Mouse (Mus musculus) kidney, adult 18-20 months (tissue): ENCODE results near the gene Rap1a.

Source experiments
- DNase-seq: peaks from one replicate; pipeline ENCODE4 v3.0.0; 2021

Rap1a gene

DNA sequence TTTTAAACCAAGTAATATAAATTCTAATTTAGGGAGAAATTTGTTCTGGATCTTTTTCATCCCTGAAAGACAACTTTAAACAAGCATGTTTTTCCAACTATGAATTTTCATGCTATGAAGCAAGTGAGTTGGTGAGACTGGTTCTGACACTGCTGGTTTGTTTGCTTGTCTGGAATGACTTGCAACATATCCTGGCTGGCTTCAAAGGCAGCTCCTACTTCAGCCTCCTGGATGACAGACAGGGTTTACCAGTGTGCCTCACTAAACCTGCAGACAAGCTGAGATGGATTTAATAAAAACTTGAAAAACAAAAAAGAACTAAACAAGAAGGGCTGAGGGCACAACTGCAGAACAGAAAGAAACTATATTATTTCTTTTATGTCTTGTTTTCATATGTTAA, 43.0 kb downstream of the Rap1a start:
- DNase-seq: no peak

DNA sequence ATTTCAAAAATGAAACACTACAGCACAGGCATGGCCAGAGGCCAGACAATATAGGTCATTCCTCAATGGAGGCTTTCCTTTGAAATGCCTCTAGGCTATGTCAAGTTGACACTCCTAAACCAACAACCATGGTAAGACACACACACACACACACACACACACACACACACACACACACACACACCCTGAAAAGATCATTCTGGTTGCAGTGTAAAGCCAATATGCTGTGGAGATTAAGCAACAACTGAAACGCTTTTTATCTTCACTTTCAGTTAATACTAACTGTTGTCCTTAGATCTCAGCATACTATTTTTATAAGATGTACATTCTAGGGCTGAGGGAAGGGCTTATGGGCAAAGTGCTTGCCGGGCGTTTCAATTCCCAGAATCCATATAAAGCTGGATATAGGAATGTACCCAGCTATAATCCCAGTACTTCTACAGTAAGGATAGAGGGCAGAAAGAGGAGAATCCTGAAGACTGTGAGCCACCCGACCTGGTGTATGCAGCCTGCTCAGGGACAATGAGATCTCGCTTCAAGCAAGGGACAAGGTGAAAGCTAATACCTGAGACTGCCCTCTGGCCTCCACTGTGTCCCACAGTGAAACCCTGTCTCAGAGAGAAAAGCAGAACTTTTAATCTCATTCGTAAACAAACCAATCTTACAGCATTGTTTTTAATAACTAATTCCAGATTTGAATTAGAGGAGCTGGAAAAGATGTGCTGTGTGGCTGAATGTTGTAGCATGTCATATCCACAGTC, 43.6 kb downstream of the Rap1a start:
- DNase-seq: no peak

DNA sequence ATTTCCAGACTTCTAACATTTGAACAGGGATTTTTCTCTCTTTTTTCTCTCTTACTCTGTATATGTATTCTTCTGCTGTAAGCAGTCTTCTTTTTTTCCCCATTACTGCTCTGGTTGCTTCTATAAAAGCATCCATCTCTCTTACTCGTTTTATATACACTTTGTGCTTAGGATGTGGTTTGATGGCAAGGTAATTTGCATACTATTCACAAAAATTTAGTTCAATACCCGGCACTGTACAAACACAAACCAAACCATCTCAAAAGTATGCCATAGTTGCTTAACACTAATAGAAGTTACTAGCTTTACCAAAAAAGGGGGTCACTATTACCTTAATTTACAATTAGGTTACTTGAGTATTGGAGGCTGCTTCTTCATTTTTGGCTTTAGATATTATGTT, 44.6 kb downstream of the Rap1a start:
- DNase-seq: no peak

DNA sequence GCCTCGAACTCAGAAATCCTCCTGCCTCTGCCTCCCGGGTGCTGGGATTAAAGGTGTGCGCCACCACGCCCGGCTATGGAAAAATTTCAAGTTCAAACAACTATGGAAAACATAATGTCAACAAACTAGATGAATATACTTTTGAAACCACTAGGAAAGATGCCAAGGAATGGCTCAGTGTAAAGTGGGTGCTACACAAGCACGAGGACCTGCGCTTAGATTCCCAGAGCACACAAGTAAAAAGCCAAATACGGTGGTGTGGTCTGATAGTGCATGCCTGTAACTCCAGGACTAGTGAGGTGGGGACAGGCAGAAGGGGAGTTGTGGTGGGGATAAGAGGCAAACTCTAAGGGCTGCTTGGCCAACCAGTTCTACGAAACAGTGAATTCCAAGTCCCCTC, 46.0 kb downstream of the Rap1a start:
- DNase-seq: no peak

DNA sequence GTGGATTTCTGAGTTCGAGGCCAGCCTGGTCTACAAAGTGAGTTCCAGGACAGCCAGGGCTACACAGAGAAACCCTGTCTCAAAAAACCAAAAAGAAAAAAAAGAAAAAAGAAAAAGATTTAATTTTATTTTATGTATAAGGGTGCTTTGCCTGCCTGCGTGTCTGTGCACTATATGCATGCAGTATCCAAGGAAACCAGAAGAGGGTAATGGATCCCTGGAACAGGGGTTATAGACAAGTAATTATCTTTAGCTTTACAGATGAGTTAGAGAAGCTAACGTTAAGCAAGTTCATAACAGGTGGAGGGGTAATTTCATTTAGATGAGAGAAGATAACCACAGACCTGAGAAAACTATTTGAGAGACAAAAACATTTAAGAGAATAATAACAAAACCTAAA, 47.0 kb downstream of the Rap1a start:
- DNase-seq: no peak

DNA sequence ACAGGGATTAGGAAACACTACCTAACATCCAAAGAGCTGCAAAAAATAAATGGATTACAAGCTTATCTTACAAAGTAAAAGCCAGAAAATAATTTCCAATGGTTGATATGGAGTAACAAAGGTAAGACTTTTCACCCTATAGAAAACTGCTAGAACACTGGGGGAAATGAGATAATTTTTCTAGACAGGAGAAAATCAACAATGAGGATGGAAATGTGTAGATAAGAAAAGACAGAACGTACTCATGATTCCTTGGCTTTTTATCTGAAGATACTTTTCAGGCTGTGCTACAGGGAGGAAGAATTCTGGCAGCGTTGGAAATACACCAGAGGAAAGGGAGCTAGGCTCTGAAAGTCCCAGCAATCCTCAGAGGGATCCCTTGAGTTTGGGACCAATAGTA, 50.3 kb downstream of the Rap1a start:
- DNase-seq: no peak

DNA sequence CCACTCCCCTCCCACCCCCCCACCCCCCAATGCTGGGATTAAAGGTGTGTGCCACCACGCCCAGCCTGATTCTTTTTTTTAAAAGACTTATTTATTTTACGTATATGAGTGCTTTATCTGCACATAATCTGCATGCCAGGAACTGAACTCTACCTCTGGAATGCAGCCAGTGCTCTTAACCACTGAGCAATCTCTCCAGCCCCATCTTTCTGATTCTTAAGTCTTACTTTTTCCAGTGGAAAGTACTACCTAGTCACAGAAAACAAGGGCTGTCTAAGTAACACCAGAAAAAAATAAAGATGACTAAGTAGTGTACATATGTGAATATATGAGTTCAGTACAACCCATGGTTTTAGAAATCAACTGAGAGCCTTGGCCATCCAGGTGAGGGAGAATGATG, 54.6 kb downstream of the Rap1a start:
- DNase-seq: no peak

DNA sequence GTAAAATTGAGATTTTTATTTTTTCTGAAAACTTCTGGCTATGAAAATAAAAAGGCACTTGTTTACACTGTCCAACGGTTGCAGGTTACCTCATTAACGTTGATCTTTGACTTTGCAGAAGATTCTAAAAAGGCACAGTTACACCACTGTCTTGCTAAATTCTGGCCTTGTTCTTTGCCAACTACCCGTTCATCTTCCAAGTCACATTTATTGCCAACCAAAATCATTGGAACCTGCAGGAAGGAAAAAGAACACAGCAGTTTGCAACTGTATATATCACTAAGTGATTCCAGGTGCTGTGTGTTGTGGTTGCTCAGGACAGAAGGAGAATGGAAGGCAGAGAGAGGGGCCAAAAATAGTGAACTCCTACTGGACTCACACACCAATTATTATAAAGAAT, 63.5 kb downstream of the Rap1a start:
- DNase-seq: no peak

DNA sequence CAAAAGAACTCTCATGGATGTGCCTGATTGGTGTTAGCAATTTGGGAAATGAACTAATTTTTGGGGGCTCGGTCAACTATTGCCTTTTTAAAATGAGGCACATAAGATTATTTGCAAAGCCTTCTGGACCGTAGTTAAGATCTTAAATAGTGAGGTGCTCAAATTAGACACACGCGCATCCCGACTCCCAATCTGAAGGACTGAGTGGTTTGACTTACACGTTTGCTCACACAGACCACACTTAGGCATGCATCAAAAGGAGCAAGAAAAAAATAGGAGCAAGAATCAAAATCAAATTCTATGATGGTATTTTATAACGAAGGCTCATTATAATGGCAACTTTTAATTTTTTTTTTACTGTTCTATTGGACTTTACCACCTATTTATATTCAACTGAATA, 64.1 kb downstream of the Rap1a start:
- DNase-seq: no peak

DNA sequence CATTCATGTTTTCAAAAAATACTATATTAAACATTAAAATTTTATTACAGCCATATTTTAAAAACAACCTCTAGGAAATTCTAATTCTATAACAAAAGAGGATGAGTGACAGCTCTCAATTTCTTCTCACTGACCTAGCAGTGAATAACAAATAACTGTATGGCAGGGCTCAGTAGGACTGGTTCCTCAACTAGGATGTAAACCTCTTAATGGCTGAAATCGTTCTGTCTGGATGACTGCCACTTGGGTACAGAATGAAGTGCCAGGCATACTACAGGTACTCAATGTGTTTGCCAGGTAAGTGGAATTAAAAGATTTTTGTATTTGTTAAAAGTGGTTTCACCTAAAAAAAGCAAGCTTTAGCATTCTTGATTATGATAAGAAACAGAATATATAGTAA, 65.0 kb downstream of the Rap1a start:
- DNase-seq: no peak

DNA sequence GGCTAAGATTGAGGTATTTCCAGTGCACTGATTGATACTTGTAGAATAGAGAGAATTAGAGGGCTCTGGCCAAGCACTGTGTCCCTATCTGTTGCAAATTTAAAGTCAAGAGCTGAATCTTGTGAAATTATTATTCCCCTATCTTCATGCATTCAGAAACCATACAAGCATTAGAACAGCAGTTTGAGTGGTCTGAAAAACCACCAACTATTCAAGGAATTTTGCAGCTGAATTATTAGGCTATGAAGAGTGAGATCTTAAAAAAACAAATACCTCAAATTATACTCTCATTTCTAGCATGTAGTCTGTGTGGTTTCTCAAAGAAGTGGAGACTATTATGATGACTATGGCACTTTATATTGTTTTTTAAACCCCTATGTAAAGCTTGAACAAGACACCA, 65.9 kb downstream of the Rap1a start:
- no peak for DNase-seq

DNA sequence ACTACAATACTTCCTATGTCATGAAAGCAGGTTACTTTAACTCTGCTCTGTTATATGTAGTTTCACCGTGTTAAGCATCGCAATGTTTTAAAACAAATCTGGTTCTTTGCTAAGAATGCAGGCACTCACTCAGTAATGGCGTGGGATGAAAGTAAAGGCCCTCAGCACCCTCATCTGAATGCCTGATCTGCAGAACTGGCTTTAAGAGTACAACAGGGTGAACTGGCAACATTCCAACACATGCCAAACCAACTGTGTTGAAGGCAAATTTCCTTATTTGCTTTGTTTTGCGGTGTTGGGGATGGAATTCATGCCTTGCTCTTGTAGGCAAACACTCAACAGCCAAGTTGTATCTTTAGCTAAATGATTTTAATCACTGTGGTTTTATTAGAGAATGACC, 67.6 kb downstream of the Rap1a start:
- DNase-seq: no peak

DNA sequence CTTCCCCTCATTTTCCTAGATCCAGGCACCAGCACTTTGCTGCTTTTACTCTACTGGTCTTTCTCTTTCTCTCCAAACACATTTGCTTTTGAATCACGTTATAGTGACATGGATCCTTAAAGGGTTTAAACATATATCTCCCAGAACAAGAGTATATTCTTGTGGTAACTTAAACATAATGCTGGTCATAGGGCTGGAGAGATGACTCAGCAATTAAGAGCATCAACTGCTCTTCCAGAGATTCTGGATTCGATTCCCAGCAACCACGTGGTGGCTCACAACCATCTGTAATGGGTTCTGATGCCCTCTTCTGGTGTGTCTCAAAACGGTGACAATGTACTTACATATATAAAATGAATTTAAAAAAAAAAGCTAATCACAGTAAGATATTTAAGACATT, 68.8 kb downstream of the Rap1a start:
- no peak for DNase-seq

DNA sequence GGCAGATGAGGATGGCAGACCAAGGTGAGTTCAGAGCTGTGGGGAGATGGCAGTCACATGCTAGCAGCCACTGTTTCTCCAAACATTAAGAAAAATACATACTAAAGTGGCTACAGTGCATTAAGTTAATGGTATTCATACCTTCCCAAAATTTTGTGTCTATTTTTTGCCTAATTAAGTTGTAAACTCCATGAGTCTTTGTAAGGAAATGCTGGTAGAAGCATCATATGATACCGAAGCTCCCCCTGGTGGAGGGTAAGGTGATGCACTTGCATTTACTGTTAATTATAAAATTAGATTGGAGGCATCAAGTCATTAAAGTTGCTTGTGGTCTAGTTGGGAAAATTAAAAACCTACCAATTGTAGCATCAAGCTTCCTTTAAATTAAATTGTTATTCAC, 75.1 kb downstream of the Rap1a start:
- peak; percentile 44 for DNase-seq

DNA sequence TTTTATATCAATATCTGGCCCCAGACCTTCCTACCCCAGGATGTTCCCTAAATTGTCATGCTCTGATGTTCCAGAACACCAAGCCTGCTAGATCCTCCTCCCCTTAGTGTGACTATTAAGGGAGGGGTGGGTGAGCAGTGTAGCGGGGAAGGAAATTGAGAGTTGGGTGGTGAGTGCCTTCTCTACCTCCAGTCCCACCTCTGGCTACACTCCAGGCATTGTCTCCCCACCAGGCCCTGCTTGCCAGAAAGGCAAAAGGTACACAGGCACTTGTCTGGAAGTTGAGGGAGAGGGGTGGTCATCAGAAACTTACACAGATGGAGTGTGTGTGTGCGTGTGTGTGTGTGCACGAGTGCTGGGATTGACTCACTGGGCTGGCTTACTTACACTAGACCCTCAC, 78.6 kb downstream of the Rap1a start:
- DNase-seq: no peak

DNA sequence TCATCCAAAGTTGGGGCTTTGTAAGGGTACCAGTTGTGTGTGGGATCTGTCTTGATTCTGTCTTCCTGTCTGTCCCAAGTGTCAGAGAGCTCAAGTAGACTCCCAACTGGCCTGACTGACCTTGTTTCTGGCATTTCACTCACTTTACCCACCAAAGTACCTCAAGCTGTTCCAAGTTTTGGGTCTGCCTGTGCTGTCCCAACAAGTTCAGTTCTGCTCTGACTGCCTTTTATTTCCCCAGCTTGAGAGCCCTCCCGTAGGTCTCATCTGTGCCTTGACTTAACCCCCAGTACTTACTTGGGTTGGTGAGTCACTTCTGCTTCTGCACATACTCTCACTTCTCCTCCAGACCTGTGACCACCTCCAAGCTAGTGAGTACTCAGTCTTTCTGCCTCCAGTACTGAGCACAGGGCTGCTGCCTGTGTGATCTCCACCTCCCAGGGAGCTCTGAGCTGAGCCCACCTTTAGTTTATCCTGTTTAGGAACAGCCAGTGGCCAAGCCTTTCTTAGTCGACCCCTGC, 79.4 kb downstream of the Rap1a start:
- DNase-seq: no peak

DNA sequence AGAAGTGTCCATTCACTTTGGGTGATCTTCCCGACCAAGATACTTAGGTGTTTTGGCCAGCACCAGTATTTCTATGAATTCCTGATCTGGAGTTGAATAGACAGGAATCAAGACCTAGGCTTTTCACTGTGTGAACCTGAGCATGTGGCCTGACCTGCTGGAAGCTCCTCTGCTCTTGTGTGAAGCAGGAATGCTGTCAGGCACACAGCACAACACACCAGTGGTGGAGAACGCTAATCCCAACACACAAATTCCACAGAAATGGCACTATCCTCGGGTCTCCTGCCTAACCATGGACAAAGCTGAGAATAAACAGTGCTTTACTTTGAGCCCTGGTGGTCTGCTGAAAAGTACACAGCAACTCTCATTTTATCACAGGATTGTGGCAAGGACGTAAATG, 80.6 kb downstream of the Rap1a start:
- no peak for DNase-seq

DNA sequence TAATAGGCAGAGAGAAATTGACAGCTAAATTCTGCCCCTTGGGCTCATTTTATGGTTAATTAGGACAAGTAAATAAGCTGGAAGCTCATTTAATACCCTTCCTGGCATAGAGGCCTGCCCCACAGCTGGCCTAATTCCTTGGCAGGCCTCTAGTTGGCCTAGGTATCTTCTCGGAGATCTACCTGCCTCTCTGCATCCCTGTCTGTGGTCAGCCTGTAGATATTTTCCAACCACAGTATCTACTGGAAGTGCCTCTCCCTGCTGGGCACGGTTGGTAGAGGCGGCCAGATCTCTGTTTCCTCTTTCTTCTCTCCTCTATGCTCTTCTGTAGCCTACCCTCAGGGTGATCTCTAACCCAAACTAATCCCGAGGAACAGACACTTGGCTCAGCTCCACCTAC, 81.2 kb downstream of the Rap1a start:
- DNase-seq: no peak

DNA sequence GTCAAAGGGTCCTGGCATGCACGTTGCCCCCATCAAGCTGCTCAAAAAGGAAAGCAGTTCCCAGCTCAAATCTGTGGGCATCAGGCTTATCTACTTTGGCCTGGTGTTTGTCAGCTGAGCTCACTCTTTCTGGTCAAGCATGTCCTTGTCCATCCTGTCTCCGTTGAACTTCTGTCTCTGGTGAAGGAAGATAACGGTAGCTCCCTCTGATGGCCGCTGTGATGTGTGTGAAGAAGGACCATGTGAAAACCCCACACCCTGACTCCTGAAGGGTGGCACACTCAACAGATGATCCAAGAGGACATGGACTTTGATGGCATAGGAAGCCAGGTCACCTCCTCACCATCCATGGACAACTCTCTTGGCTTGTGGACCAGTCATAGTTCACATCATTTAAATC, 82.4 kb downstream of the Rap1a start:
- DNase-seq: no peak

DNA sequence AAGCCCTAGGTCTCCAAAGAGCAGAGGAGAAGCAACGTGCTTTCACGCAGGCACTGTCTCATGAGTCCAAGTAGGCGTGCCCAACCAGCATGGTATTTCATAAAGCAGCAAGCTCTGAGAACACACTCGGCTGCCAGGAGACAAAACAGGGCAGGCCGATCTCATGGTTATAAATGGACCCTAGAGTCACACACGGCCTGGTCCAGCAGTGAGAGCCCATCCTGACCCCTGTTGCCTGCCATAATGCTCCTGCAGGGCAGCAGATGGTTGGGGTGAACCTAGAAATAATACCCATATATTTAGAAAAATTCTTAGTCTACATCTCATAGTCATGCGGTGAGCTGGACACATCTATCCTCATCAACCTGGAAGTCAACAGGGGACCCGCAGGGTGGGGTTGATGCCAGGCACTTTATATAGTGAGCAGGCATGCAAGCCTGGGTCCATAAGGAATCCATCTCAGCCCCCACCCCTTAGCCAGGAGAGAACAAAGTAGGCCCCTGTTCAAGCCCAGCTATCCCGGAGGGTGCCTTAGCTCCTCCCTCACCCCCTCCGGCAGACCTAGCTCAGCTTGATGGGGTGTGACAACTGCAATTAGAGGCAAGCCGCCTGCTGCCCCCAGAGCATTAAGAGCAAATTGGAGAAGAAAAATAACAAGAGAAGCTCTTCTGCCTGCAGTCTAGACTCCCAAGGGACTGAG, 83.1 kb downstream of the Rap1a start:
- DNase-seq: no peak

DNA sequence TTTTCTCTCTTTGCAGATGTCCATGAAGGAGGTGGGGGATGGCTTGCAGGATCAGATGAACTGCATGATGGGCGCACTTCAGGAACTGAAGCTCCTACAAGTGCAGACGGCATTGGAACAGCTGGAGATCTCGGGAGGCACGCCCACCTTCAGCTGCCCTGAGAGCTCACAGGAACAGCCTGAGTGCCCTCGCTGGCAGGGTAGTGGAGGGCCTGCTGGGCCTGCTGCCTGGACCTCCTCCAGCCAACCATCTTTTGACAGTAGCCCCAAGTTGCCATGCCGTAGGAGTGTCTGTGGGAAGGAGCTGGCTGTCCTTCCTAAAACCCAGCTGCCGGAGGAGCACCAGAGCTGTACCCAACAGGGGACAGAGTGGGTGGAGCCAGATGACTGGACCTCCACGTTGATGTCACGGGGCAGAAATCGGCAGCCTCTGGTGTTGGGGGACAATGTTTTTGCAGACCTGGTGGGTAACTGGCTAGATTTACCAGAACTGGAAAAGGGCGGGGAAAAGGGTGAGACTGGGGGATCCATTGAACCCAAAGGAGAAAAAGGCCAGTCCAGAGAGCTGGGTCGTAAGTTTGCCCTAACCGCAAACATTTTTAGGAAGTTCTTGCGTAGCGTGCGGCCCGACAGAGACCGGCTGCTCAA, 84.7 kb downstream of the Rap1a start:
- no peak for DNase-seq

DNA sequence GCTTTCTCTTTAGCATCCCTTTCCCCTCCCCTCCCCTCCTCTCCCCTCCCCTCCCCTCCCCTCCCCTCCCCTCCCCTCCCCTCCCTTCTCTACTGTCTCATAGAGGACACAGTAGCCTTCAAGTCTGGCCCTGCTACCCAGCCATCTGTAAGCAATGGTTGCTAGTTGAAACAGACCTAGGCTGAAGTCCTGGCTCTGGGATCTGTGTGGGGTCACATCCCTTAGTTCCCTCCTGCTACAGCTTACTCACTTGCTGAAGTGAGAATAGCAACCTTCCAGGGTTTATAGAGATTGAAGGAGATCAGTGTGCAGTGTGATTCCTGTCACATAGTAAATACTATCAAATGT, 86.3 kb downstream of the Rap1a start:
- no peak for DNase-seq

DNA sequence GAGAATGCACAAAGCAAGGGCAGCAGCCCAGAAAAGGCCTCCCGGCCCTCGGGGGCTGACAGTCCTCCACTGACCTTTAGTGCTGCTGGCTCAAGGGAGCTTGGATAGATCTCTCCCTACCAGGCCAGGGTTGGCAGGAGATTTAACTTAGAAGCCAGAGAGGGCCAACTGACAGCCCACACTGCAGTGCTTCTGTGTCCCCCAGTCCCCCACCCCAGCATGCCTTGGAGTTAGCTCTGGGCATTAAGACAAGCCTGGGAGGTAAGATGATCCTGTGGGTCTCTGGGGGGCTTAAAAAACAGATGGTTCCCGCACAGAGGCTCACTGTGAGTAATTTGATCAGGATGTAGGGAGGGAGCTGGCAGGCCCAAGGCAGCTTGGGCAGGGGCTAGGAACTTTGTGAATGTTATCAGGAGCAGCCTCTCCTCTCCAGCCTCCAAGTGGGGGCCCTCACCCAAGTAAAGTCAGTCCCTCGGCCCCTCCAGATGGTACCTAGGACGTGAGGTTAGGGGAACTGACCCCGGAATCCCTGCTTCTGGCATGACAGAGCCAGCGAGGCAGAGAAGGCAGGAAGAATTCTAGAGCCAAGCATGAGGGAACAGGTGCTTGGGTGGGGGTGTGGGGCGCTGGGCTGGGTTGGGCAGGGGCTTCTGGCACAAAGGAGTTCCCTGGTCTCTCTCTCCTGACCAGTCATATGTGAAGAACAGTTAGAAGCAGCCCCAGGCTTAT, 86.9 kb downstream of the Rap1a start:
- DNase-seq: no peak

DNA sequence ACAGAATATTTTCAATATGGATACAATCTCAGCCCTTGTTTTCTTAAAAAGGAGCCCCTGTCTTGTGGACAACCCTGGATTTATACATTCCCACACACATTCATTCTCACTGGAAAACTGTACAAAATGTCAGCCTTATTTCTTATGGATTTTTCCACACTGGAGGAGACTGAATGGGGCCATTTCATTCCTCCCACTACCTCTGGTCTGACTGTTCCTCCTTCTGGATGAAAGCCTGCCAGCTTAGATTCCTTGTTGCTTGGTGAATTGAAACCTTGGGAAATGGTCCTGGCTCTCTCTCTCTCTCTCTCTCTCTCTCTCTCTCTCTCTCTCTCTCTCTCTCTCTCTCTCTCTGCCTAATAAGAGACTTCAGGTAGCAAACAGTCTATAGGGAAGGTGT, 88.3 kb downstream of the Rap1a start:
- DNase-seq: no peak
